Mouse (Mus musculus): ENCODE data around the gene Top1.

Top1 gene

GRCm38 (mm10) chr2:160744040-160744822, 98.5 kb downstream of the Top1 start:
- DNase-seq: peak; percentile 86 to 88

GRCm38 (mm10) chr2:160744823-160745210, 99.1 kb downstream of the Top1 start:
- no peak for DNase-seq

- no peak for DNase-seq
These were observed 99.8 kb downstream of the Top1 start for GRCm38 (mm10) chr2:160745497-160745896.

GRCm38 (mm10) chr2:160746637-160747036, 100.9 kb downstream of the Top1 start:
- no peak for DNase-seq

- no peak for DNase-seq
These were observed 101.4 kb downstream of the Top1 start for GRCm38 (mm10) chr2:160747075-160747474.

- no peak for DNase-seq
These were observed 111.0 kb downstream of the Top1 start for GRCm38 (mm10) chr2:160756583-160757203.

- peak; percentile 65 to 67 for DNase-seq
These were observed 114.9 kb downstream of the Top1 start for GRCm38 (mm10) chr2:160760433-160761184.

GRCm38 (mm10) chr2:160763816-160764215, 118.1 kb downstream of the Top1 start:
- no peak for DNase-seq

GRCm38 (mm10) chr2:160764386-160764785, 118.7 kb downstream of the Top1 start:
- no peak for DNase-seq

- no peak for DNase-seq
These were observed 119.4 kb downstream of the Top1 start for GRCm38 (mm10) chr2:160765096-160765495.

GRCm38 (mm10) chr2:160766371-160766771, 120.7 kb downstream of the Top1 start:
- DNase-seq: peak; percentile 44 to 52

- no peak for DNase-seq
These were observed 121.5 kb downstream of the Top1 start for GRCm38 (mm10) chr2:160767201-160767600.

GRCm38 (mm10) chr2:160768097-160768695, 122.5 kb downstream of the Top1 start:
- DNase-seq: no peak

GRCm38 (mm10) chr2:160768997-160769396, 123.3 kb downstream of the Top1 start:
- DNase-seq: no peak

- DNase-seq: no peak
These were observed 124.7 kb downstream of the Top1 start for GRCm38 (mm10) chr2:160770409-160770808.

GRCm38 (mm10) chr2:160770871-160771270, 125.2 kb downstream of the Top1 start:
- no peak for DNase-seq

- DNase-seq: no peak
These were observed 125.9 kb downstream of the Top1 start for GRCm38 (mm10) chr2:160771325-160772276.
